Mouse (Mus musculus) kidney, adult 2 months (tissue): ENCODE data around the gene Syne1.

Source experiments
- CTCF ChIP-seq: fragments of 200-500 bp; conservative IDR thresholded peaks from 2 replicates; pipeline ENCODE4 v1.5.1; 2011; ENCODE audit warnings: low read depth, mild to moderate bottlenecking, control low read depth, low read length, moderate library complexity, mixed read lengths; ENCODE audit not compliant: insufficient read depth, insufficient read length
- POLR2A ChIP-seq: fragments of 200-500 bp; IDR thresholded peaks from one replicate; pipeline ENCODE4 v1.6.1; 2011; ENCODE audit warnings: low read depth, low read length, control low read depth

GRCm38 (mm10) chr10:5550168-5551021 lies 887 bp downstream of the Syne1 start:
- TF ChIP-seq CTCF, result no peak
- TF ChIP-seq POLR2A, result no peak
